Mouse (Mus musculus) ovary, adult 2 months (tissue): ENCODE results near the gene Zscan29. TPM values are rescaled to one million over a fixed set of nuclear protein-coding genes. Genes with fewer than 3 reads are reported as not detected.

Experiments
- polyA plus RNA-seq: library from polyadenylated mRNA; depleted of rRNA; stranded (reverse); fragments of >200 nt; gene quantifications from 2 replicates; pipeline ENCODE4 v1.2.3, GENCODE M21; 2012; rRNA removed

Zscan29 gene
- polyA plus RNA-seq: 2.4 and 3.1 TPM in 2 replicates

DNA sequence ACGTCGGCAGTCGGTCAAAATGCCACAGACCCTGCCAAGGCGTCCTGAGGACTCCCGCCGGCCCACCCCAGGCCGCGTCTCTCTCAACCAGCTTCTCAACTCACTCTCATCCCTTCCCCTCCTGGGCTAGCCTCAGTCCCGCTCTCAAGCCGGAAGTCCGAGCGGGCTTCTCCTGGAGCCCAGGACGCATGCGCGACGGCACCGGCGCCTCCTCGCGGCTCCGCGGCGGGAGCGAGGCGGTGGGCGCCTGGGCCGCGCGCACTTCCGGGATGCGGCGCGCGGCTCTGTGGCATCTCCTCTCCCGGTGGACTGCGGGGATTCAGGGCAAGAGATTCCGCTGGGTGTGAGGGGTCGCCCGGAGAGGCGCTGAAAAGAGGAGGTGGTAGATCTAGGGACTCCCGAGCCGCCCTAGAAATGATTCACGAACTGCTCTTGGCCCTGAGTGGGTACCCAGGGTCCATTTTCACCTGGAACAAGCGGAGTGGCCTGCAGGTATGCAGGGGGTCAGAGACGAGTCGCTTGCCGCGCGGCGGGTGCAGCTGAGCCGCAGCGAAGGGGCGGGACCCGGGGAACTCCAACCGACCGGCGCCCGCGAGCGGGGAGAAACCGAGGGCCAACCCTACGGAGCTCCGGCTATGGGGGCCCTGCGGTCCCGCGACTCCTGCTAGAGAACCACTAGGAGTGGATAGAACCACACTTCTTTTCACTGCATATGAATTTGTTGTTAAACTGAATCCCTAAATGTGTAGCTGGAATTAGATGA is at the start of gene Zscan29:
Gene Zscan29, minus strand, starts transcription at position 146 of the 763 bp plus-strand sequence.

DNA sequence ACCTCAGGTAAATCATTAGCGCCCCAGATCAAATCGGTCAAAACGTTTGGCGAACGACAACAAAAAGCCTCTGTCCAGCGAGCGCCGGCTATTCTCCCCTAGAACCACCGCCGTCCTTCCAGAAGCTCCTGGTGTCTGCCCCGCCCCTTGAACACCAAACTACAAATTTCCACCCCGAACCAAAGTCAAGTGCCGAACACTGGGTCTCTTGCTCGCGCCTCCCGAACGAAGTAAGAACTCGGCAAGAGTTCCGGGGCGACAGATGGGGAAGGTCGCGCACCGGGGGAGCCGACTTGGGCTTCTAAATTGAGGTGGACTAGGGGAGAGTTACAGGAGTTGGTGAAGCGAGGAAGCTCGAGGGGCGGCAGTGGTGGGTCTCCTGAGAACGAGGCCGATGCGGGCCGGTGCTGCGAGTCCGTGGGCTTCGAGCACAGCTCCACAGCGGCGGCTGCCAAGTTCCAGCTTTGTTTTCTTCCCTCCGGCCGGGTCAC is 399 bp downstream of the Zscan29 start, which contains the start of gene Tubgcp4:
Gene Tubgcp4, plus strand, starts transcription at position 174 of the 491 bp plus-strand sequence.

DNA sequence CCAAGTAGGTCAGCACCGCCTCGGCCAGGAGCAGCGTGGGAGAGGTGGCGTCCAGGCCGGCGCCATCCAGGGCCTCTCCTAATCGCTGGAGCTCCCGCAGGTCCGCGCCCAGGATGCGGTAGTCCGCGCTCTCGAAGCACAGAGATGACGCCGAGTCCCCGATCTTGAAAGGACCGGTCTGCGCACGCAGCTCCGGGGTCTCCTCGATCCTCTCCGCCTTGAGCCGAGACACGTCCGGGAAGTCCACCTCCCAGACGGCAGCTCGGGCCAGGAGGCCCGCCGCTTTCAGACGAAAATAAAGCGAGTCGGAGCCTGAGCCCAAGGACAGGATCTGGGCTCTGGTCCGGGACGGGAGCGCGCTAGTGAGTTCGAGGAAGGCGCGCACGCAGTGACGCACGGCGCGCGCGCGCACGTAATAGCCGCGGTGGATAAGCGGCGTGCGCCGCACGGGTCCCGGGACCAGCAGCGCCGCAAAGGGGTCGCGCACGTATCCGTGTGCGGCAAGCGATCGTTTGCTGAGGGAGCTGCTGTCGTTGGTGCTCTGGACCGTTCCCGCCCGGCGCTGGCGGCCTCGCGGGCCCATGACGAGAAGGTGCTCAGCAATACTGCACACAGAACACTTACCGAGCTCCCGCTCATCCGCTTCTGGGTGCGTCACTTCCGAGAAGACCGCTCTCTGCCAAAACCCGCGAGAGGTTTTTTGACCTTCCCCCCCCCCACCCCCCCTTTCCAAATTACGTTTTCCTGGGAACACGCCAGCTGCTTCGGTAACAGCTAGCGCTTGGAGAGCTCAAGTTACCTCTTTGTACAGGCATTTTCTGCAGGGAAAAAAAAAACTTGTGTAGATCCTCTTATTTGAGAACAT is 30.7 kb downstream of the Zscan29 start, which contains the start of the genes Adal and Lcmt2:
Gene Adal, plus strand, starts transcription at position 411 of the 865 bp plus-strand sequence.
Gene Lcmt2, minus strand, starts transcription at position 636 of the 865 bp plus-strand sequence.

DNA sequence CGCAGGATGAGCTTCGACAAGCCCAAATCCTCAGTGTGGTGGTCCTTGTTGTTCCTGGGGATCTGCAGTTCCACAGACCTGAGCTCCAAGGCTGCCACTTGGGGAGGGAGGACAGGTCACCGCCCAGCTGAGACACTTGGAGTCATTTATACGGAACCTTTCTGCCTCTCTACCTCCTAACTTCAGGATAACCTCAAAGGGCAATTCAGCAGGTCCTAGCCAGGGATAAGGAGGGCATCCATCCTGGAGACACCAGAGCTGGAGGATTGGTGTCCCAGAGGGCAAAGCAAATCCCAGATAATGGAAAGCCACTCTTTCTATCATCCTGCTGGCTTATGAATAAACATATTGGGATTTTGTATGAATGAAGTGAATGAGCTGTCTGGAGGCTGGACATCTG is 61.2 kb downstream of the Zscan29 start, which contains the start of gene Tgm7:
Gene Tgm7, minus strand, starts transcription at position 101 of the 400 bp plus-strand sequence.

Other genes with a start within 250 kb of the Zscan29 start
- gene Ubr1, start 200.4 kb downstream of the Zscan29 start, polyA plus RNA-seq: 38.9 and 39.3 TPM in 2 replicates
- gene Tmem62, start 194.1 kb downstream of the Zscan29 start, polyA plus RNA-seq: 6.1 and 6.5 TPM in 2 replicates
- gene Ccndbp1, start 162.7 kb downstream of the Zscan29 start, polyA plus RNA-seq: 11.6 and 15.0 TPM in 2 replicates
- gene Epb42, start 134.1 kb downstream of the Zscan29 start, polyA plus RNA-seq: 0.09 and 0.28 TPM in 2 replicates
- 0.05 TPM in 1 of 2 replicates, not detected in the other for gene Tgm5, start 85.3 kb downstream of the Zscan29 start, polyA plus RNA-seq
- gene Tgm7, start 61.3 kb downstream of the Zscan29 start, polyA plus RNA-seq: 0.12 TPM in 1 of 2 replicates, not detected in the other
- gene Adal, start 30.7 kb downstream of the Zscan29 start, polyA plus RNA-seq: 3.1 and 8.3 TPM in 2 replicates
- gene Lcmt2, start 30.5 kb downstream of the Zscan29 start, polyA plus RNA-seq: 14.1 and 18.8 TPM in 2 replicates
- 33.2 and 35.6 TPM in 2 replicates for gene Tubgcp4, start 471 bp downstream of the Zscan29 start, polyA plus RNA-seq
- 56.6 and 57.0 TPM in 2 replicates for gene Trp53bp1, start 100.3 kb upstream of the Zscan29 start, polyA plus RNA-seq
- 10.2 and 12.5 TPM in 2 replicates for gene Map1a, start 118.5 kb upstream of the Zscan29 start, polyA plus RNA-seq
- 25.1 and 26.8 TPM in 2 replicates for gene Ppip5k1, start 184.3 kb upstream of the Zscan29 start, polyA plus RNA-seq
- gene Ckmt1, start 186.6 kb upstream of the Zscan29 start, polyA plus RNA-seq: 16.1 and 24.9 TPM in 2 replicates
- 0.59 and 0.79 TPM in 2 replicates for gene Strc, start 216.0 kb upstream of the Zscan29 start, polyA plus RNA-seq
- gene Pdia3, start 242.7 kb upstream of the Zscan29 start, polyA plus RNA-seq: 2,081 and 3,481 TPM in 2 replicates
- 1.1 and 1.7 TPM in 2 replicates for gene Catsper2, start 242.7 kb upstream of the Zscan29 start, polyA plus RNA-seq